Mouse (Mus musculus) heart, adult 2 months (tissue): ENCODE measurements around the gene Ppa2. TPM values are rescaled to one million over a fixed set of nuclear protein-coding genes. Genes with fewer than 3 reads are reported as not detected.

Source experiments
- DNase-seq, 2 experiments: peaks; one replicate each; pipeline ENCODE4 v3.0.0; 2021
- H3K27ac ChIP-seq: fragments of 200-600 bp; 2 replicates; pipeline ENCODE4 v1.8.1; 2022
- H3K27me3 ChIP-seq: fragments of 200-500 bp; 2 replicates; pipeline ENCODE4 v1.6.1; 2012; ENCODE audit warnings: mild to moderate bottlenecking, low read length, inconsistent platforms, mixed read lengths; ENCODE audit not compliant: control insufficient read depth, insufficient read depth
- H3K36me3 ChIP-seq: fragments of 200-500 bp; 2 replicates; pipeline ENCODE4 v1.6.1; 2012; ENCODE audit warnings: low read length, inconsistent platforms; ENCODE audit not compliant: control insufficient read depth, insufficient read depth
- H3K4me1 ChIP-seq: fragments of 200-500 bp; 2 replicates; pipeline ENCODE4 v1.6.1; 2011; ENCODE audit warnings: low read length; ENCODE audit not compliant: control insufficient read depth, insufficient read depth
- H3K4me3 ChIP-seq: fragments of 200-600 bp; 2 replicates; pipeline ENCODE4 v1.8.1; 2022
- H3K79me2 ChIP-seq: fragments of 200-500 bp; replicated peaks from 2 replicates; pipeline ENCODE4 v1.6.1; 2012; ENCODE audit warnings: mild to moderate bottlenecking, inconsistent platforms, low read length, moderate library complexity, mixed read lengths; ENCODE audit not compliant: control insufficient read depth, insufficient read depth
- H3K9ac ChIP-seq: fragments of 200-500 bp; 2 replicates; pipeline ENCODE4 v1.6.1; 2012; ENCODE audit warnings: low read depth, mild to moderate bottlenecking, control low read depth, inconsistent platforms, low read length, mixed read lengths
- CTCF ChIP-seq: fragments of 200-600 bp; IDR thresholded peaks from 2 replicates; pipeline ENCODE4 v1.8.1; 2022; ENCODE audit warnings: antibody characterized with exemption, mild to moderate bottlenecking, moderate library complexity
- EP300 ChIP-seq: fragments of 200-500 bp; IDR thresholded peaks from 2 replicates; pipeline ENCODE4 v1.6.1; 2011; ENCODE audit warnings: low read depth, low read length, control low read depth; ENCODE audit not compliant: insufficient read depth
- POLR2A ChIP-seq: fragments of 200-500 bp; IDR thresholded peaks from 2 replicates; pipeline ENCODE4 v1.6.1; 2011; ENCODE audit warnings: mild to moderate bottlenecking, low read depth, low read length, control low read depth; ENCODE audit not compliant: insufficient read depth
- WGBS: fragments of 180-500 bp; shearing (Covaris S2); methylation state at CpG from one replicate; pipeline ENCODE4 v1.1.7; 2018; 5-methylcytosine and 5-hydroxymethylcytosine counted together
- intact Hi-C: fragments of 180-260 bp; cut with DNase I; formaldehyde crosslinking; loops from one replicate; pipeline ENCODE4 v1.15.1; 2025
- long read RNA-seq: library from polyadenylated mRNA; stranded (forward); transcript quantifications from one replicate; pipeline ENCODE4 v2.0.0, GENCODE M21; 2021
- polyA plus RNA-seq: library from polyadenylated mRNA; depleted of rRNA; stranded (reverse); fragments of >200 nt; gene quantifications from 2 replicates; pipeline ENCODE4 v1.2.3, GENCODE M21; 2012; rRNA removed
- total RNA-seq, 2 experiments: library from RNA; stranded (reverse); gene quantifications; 2 replicates each; pipeline ENCODE4 v1.2.3; 2021

Ppa2 gene
- total RNA-seq (100 to 1,000 TPM; 126 to 144 TPM), polyA plus RNA-seq (78.5 and 80.4 TPM in 2 replicates)
- long read RNA-seq, transcript Ppa2-201 (12 exons, 1,226 nt), result major isoform, 87 of 116 reads
- long read RNA-seq, partial matches to known transcripts, result 1 of 116 reads
- long read RNA-seq, other reads (novel, unspliced or antisense), result 24 of 116 reads

GRCm38 (mm10) chr3:133309954-133310808 is at the start of gene Ppa2:
TSS of gene Ppa2 (plus strand) at chr3:133310110.
- H3K4me3 ChIP-seq, result peak within 1 kb of the TSS; percentile 82
- TF ChIP-seq EP300 (0 out of 2 replicates have a peak, but pooled peaks have one; percentile 36), CTCF (peak; percentile 87), POLR2A (peak; percentile 92)
- H3K27me3 ChIP-seq, result no peaks in the 10 kb centered on the region
- H3K9ac ChIP-seq, result peak within 1 kb of the TSS; percentile 98
- peak within 1 kb of the TSS; percentile 95 for H3K27ac ChIP-seq
- DNase-seq, result peak; percentile 89 to 91
- intact Hi-C loops, result loop anchor here (2.0 to 10.0 kb wide), 4 partner anchors 217 to 1905 kb away; partner anchors contain the start of genes Cenpe and Gstcd
- under 1% methylated on average over 95 of the region's 95 CpGs for WGBS
- H3K4me1 ChIP-seq, result 0 out of 2 replicates have a peak, but pooled peaks cover 1% of the 10 kb centered on the region
- H3K36me3 ChIP-seq, result no peaks in the 10 kb centered on the region
- no peaks in the 10 kb centered on the region for H3K79me2 ChIP-seq

- Histone ChIP-seq H3K4me3 (no peak overlapping the region), H3K27ac (no peak overlapping the region), H3K79me2 (no peaks in the 10 kb centered on the region), H3K36me3 (no peaks in the 10 kb centered on the region), H3K4me1 (no peaks in the 10 kb centered on the region), H3K9ac (no peak overlapping the region), H3K27me3 (no peaks in the 10 kb centered on the region)
- peak; percentile 21 to 40 for DNase-seq
- intact Hi-C loops, result loop anchor here (1.0 kb wide), 2 partner anchors 186 to 525 kb away; no protein-coding TSS in a partner anchor
- peak; percentile 75 for TF ChIP-seq CTCF
- TF ChIP-seq POLR2A, result no peak
- TF ChIP-seq EP300, result no peak
- WGBS, result 11% methylated on average over 3 of the region's 3 CpGs
These were observed 38.0 kb upstream of the Ppa2 start for GRCm38 (mm10) chr3:133271887-133272286.

- intact Hi-C loops, result no loop called here
- Histone ChIP-seq H3K4me1 (no peaks in the 10 kb centered on the region), H3K79me2 (no peaks in the 10 kb centered on the region), H3K27ac (no peak overlapping the region), H3K9ac (no peak overlapping the region), H3K4me3 (no peak overlapping the region), H3K27me3 (no peaks in the 10 kb centered on the region), H3K36me3 (no peaks in the 10 kb centered on the region)
- DNase-seq, result no peak
- 29% methylated on average over 5 of the region's 5 CpGs for WGBS
- TF ChIP-seq CTCF, result no peak
- TF ChIP-seq EP300, result no peak
- no peak for TF ChIP-seq POLR2A
These were observed 25.3 kb upstream of the Ppa2 start for GRCm38 (mm10) chr3:133284587-133284986.

GRCm38 (mm10) chr3:133288795-133289194 is 21.1 kb upstream of the Ppa2 start:
- H3K79me2 ChIP-seq, result no peaks in the 10 kb centered on the region
- TF ChIP-seq EP300 (no peak), POLR2A (no peak), CTCF (no peak)
- intact Hi-C loops, result no loop called here

GRCm38 (mm10) chr3:133304328-133304727 is 5.6 kb upstream of the Ppa2 start:
- H3K27me3 ChIP-seq, result no peaks in the 10 kb centered on the region
- no peaks in the 10 kb centered on the region for H3K4me1 ChIP-seq
- TF ChIP-seq EP300 (no peak), POLR2A (no peak), CTCF (no peak)
- H3K27ac ChIP-seq, result no peak overlapping the region
- no peak for DNase-seq
- H3K4me3 ChIP-seq, result no peak overlapping the region
- WGBS, result 88% methylated on average over 3 of the region's 3 CpGs
- no peak overlapping the region for H3K9ac ChIP-seq
- intact Hi-C loops, result no loop called here
- H3K36me3 ChIP-seq, result no peaks in the 10 kb centered on the region
- no peaks in the 10 kb centered on the region for H3K79me2 ChIP-seq

More at GRCm38 (mm10) chr3:133288795-133289194, 21.1 kb upstream of the Ppa2 start:
- Histone ChIP-seq H3K4me1 (no peaks in the 10 kb centered on the region), H3K36me3 (no peaks in the 10 kb centered on the region), H3K27ac (no peak overlapping the region), H3K4me3 (no peak overlapping the region), H3K9ac (no peak overlapping the region), H3K27me3 (no peaks in the 10 kb centered on the region)
- no peak for DNase-seq
- 83% methylated on average over 2 of the region's 2 CpGs for WGBS
